Mouse (Mus musculus): ENCODE measurements around the gene Hes2.

- peak; percentile 53; the same call in 1 of the 2 replicates for TF ChIP-seq CTCF (IDR thresholded peaks at IDR 0.05; ENCODE audit: borderline replicate concordance, insufficient read depth, low read length)
- no peak for TF ChIP-seq POLR2A (IDR thresholded peaks at IDR 0.05; ENCODE audit: low read depth, low read length)
Measured at GRCm38 (mm10) chr4:152184353-152185035, 25.8 kb downstream of the Hes2 start.
